Mouse (Mus musculus) brain, embryonic 14.5 days (tissue): Measurements from ENCODE around the gene Crtc3.

Experiments
- CTCF ChIP-seq: fragments of 200-500 bp; IDR thresholded peaks from 2 replicates; pipeline ENCODE4 v1.5.1; 2012; ENCODE audit warnings: inconsistent platforms, mild to moderate bottlenecking, moderate library complexity, borderline replicate concordance; ENCODE audit not compliant: insufficient read depth, insufficient read length; ENCODE audit errors: extremely low read depth
- POLR2A ChIP-seq: fragments of 200-500 bp; IDR thresholded peaks from 2 replicates; pipeline ENCODE4 v1.6.1; 2012; ENCODE audit warnings: mild to moderate bottlenecking, inconsistent platforms, borderline replicate concordance; ENCODE audit not compliant: poor library complexity, insufficient read depth, insufficient read length, severe bottlenecking; ENCODE audit errors: extremely low read depth

DNA sequence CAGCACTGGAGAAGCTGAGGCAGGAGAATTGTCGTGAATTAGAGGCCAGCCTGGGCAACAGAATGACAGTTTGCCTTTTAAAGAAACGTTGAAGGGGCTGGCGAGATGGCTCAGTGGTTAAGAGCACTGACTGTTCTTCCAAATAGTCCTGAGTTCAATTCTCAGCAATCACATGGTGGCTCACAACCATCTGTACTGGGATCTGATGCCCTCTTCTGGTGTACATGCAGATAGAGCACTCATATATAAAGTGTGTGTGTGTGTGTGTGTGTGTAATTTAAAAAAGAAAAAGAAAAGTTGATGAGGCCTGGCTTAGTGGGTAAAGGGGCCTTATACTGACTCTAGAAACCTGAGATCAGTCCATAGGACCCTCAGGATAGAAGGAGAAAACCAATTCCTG is 133.5 kb downstream of the Crtc3 start:
- TF ChIP-seq CTCF (no peak), POLR2A (no peak)
